Mouse (Mus musculus) brown adipose tissue, adult 24 weeks (tissue): ENCODE results near the gene Xrcc6. TPM values are rescaled to one million over a fixed set of nuclear protein-coding genes. Genes with fewer than 3 reads are reported as not detected.
"Not testable (repeated sequence)": the region's sequence is repeated elsewhere in the genome, so short reads cannot be mapped to it uniquely, and the experiment has no call there.

Experiments used
- H3K27ac ChIP-seq: fragments of 200-500 bp; replicated peaks from 2 replicates; pipeline ENCODE4 v1.5.1; 2012; ENCODE audit warnings: low read depth, mild to moderate bottlenecking, low read length
- H3K4me1 ChIP-seq: fragments of 200-500 bp; 2 replicates; pipeline ENCODE4 v1.6.1; 2012; ENCODE audit warnings: low read length, mixed read lengths; ENCODE audit not compliant: control insufficient read depth, insufficient read depth, insufficient read length
- H3K4me3 ChIP-seq: fragments of 200-500 bp; 2 replicates; pipeline ENCODE4 v1.5.1; 2012; ENCODE audit warnings: low read depth, mild to moderate bottlenecking, low read length, moderate library complexity; ENCODE audit not compliant: insufficient read depth
- polyA plus RNA-seq: library from polyadenylated mRNA; stranded (reverse); fragments of >200 nt; gene quantifications from 2 replicates; pipeline ENCODE4 v1.2.4, GENCODE M21; 2012; ENCODE audit not compliant: missing spikeins, insufficient read depth, insufficient read length

The Xrcc6 gene
- polyA plus RNA-seq, 1 experiment, result 145 TPM

DNA sequence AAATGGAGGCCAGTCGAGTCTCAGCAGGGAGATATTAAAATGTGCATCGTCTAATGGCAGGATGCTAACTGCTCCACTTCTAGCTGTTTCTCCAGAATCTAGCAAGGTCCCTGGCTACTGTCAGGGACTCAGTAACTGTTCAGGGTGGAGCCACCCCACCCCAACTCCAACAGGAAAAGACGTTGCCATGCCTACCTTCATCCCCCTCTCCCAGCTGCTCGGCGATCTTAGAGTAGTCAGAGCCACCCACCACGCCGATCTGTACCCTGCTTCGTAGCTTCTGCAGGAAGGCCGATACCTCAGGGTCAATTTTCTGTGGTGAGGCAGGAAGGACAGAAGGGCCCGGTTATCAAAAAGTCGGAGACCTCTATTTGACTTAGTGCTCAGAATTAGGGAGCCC lies 30.0 kb upstream of the Xrcc6 start:
- H3K27ac ChIP-seq, result no peak overlapping the region
- H3K4me3 ChIP-seq, result no peak overlapping the region
- H3K4me1 ChIP-seq, result peaks cover 2% of the 10 kb centered on the region; the same call in 1 of the 2 replicates

- Histone ChIP-seq H3K4me3 (0 out of 2 replicates have a peak overlapping the region, but pooled peaks have one; percentile 6), H3K27ac (no peak overlapping the region), H3K4me1 (peaks cover 2% of the 10 kb centered on the region; the same call in 1 of the 2 replicates)
Observed at GRCm38 (mm10) chr15:81958906-81959305, 28.7 kb upstream of the Xrcc6 start.

- H3K4me3 ChIP-seq, result peak within 1 kb of the TSS; percentile 84
- peaks cover 2% of the 10 kb centered on the region; the same call in 1 of the 2 replicates for H3K4me1 ChIP-seq
- peak within 1 kb of the TSS; percentile 74 for H3K27ac ChIP-seq
Observed at GRCm38 (mm10) chr15:81960171-81961077, 27.2 kb upstream of the Xrcc6 start, which contains the start of gene Pmm1. Pmm1 (minus strand) TSS chr15:81960930.

DNA sequence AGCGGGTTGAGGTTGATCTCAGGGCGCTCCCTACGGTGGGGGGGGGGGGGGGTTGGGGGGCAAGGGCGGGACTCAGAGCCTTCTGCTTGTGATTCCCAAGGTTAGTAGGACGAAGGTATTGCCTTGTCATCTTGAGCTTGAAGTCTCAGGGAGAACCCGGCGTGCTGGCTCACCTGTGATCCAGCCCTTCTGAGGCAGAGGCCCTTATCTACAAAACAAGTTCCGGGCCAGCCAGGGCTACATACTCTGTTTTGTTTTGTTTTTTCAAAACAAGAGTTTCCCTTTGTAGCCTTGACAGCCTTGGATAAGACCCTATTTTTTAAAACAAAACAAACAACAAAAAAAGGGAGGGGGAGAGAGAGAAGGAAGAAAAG lies 26.6 kb upstream of the Xrcc6 start:
- peaks cover 2% of the 10 kb centered on the region; the same call in 1 of the 2 replicates for H3K4me1 ChIP-seq
- H3K4me3 ChIP-seq, result peak overlapping the region; percentile 48
- H3K27ac ChIP-seq, result peak overlapping the region; percentile 74

DNA sequence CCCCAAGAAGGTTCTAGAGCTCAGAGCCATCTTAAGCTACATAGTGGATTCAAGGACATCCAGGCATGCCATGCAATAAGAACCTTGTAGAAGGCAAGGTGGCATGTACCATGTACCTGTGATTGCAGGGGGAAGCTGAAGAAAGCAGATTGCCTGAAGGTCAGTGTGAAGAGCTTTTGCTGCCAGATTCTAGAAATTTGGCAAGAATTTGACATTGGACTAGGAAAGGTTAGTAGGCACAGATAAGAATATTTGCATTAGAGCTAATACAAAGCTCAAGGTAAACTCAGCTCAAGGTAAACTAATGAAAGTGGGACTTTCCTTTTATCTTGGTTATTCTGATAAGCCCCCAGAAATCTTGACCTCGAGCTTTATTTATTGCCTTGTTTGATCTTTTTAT lies 23.4 kb upstream of the Xrcc6 start:
- Histone ChIP-seq H3K27ac (no peak overlapping the region), H3K4me3 (no peak overlapping the region), H3K4me1 (peaks cover 2% of the 10 kb centered on the region; the same call in 1 of the 2 replicates)

- Histone ChIP-seq H3K27ac (no peak overlapping the region), H3K4me1 (peaks cover 2% of the 10 kb centered on the region; the same call in 1 of the 2 replicates), H3K4me3 (no peak overlapping the region)
Observed at GRCm38 (mm10) chr15:81964980-81965545, 22.6 kb upstream of the Xrcc6 start.

- H3K27ac ChIP-seq, result no peak overlapping the region
- H3K4me1 ChIP-seq, result peaks cover 2% of the 10 kb centered on the region; the same call in 1 of the 2 replicates
- no peak overlapping the region for H3K4me3 ChIP-seq
Observed at GRCm38 (mm10) chr15:81966062-81966829, 21.4 kb upstream of the Xrcc6 start.

DNA sequence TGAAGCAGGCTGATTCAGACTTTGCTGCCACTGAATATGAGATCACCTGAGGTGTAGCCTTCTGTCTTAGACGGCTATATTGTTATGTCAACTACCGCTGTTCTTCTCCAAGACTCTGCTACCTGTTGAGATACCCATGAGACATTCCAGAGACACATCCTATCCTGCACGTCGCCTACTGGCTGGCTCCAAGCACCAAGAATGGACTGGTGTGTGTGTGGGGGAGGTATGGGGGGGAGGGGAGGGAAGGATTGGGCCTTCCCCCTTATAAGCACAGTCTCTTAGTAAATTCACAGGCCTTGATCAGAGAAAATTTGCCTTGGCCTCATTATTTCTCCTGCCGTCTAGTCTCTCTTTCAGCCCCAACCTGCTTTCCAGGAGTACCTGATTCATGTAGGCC lies 19.8 kb upstream of the Xrcc6 start:
- Histone ChIP-seq H3K4me3 (no peak overlapping the region), H3K4me1 (no peaks in the 10 kb centered on the region), H3K27ac (no peak overlapping the region)

DNA sequence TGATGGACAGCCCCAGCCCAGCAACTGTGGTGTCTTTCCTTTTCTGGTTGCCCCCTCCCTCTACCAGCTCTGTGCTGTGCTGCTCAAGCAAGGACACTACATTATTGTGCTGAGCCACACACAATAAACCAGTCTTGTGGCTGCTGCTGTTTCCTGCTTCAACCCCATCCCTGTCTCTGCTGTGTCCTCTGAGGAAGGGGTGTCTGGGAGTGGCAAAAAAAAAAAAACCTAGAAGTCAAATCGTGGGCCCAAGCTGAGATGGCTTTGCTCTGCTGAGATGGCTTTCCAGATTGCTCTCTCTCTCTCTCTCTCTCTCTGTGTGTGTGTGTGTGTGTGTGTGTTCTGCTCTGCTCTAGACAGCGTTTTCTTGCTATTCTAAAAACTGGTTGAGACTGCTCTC lies 19.2 kb upstream of the Xrcc6 start:
- Histone ChIP-seq H3K4me1 (no peaks in the 10 kb centered on the region), H3K27ac (no peak overlapping the region), H3K4me3 (no peak overlapping the region)

DNA sequence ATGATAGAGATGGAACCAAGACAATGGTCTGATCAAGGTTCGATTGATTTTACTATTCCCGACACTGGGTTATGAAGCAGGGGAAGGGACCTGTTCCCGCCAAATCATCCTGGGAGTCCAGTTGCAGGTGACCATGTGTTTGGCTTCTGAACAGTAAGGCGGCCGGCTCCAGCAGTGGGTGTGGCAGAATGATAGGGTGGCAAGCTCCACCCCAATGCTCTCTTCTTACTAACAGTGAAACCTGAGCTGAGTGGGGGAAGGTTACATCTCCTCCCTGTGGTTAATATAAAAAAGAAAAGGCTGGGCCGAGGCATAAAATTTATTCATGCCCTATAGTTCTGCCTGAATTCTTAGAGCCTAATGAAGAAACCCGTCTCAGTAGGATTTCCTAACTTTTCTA lies 18.5 kb upstream of the Xrcc6 start:
- Histone ChIP-seq H3K27ac (no peak overlapping the region), H3K4me1 (no peaks in the 10 kb centered on the region), H3K4me3 (no peak overlapping the region)

- H3K27ac ChIP-seq, H3K4me1 ChIP-seq, H3K4me3 ChIP-seq: not testable (repeated sequence)
Observed at GRCm38 (mm10) chr15:81969635-81970034, 18.0 kb upstream of the Xrcc6 start.

DNA sequence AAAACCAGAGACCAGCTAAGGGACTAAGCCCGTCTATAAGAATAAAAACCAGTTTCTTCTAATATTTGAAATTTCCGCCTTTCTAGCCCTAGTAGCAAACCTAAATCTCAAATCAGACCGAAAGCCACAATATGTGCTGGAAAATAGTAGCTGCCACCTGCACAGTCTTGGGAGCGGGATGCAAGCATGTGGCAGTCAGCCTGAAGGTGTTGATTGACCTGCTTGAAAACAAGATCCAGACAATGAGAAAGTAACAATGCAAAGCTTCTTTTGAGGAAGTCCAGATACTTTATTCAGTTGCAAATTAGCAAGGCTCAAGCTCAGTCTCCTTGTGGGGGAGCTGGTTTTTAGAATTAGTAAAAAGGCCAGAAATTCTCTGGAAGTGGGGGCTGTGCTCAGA lies 17.1 kb upstream of the Xrcc6 start:
- not testable (repeated sequence) for H3K4me1 ChIP-seq, H3K4me3 ChIP-seq, H3K27ac ChIP-seq

DNA sequence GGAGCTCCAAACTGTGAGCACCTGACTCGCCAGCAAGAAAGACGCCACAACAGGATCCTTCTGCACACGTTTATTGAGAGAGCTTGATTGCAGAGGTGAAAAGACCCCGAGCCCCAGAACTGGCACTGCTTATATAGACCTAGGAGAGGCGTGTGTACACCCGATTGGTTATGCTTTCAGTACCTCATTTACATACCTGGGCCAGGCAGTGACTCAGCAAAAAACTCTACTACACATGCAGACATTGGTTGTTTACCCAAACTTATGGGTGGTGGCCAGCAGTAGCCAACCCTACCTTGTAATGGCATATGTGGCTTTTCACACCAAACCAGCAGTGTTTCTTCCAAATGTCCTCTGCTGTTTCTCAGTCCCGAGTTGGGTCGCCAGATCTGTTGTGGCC lies 12.5 kb upstream of the Xrcc6 start:
- H3K27ac ChIP-seq, H3K4me1 ChIP-seq, H3K4me3 ChIP-seq: not testable (repeated sequence)

- Histone ChIP-seq H3K4me1 (no peaks in the 10 kb centered on the region), H3K4me3 (no peak within 1 kb of the TSS), H3K27ac (no peak within 1 kb of the TSS)
Observed at GRCm38 (mm10) chr15:81980321-81980720, 7.3 kb upstream of the Xrcc6 start, which contains the start of gene 1700029P11Rik. 1700029P11Rik (plus strand) TSS chr15:81980540.

GRCm38 (mm10) chr15:81982173-81982572 lies 5.5 kb upstream of the Xrcc6 start:
- Histone ChIP-seq H3K27ac (no peak overlapping the region), H3K4me3 (no peak overlapping the region), H3K4me1 (no peaks in the 10 kb centered on the region)
